Mouse (Mus musculus) fibroblast of lung, adult 2 months (primary cell): ENCODE measurements at regions not wholly inside any gene's neighbourhood (a gene's known extent, or its start where the extent isn't known, plus 50 kb on each side); places are given as distances from the start of the nearest gene placed in this dataset.
"Not testable (repeated sequence)": the region's sequence is repeated elsewhere in the genome, so short reads cannot be mapped to it uniquely, and the experiment has no call there.

Experiments
- DNase-seq: peaks from one replicate; pipeline ENCODE4 v3.0.0-alpha.2; 2011; ENCODE audit warnings: low read depth

DNA sequence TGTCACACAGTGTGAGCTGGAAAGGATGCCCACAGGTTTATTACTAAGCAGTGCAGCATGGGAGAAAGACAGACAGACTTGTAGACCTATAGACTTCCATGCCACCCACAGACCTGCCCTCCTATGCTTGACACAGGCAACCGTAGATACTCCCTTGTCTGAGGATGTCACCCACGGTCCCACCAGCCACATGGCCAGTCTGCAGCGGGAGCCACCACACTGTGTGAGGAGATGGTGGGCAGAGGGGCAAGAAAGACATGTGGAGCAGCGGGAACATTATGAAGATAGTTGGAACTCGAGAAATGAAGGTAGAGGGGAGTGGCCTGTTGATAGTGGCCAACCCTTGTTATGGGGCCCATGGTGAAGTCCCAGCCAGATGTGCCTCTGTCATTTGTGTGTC lies 244.0 kb upstream of the Tusc1 start:
- no peak for DNase-seq

DNA sequence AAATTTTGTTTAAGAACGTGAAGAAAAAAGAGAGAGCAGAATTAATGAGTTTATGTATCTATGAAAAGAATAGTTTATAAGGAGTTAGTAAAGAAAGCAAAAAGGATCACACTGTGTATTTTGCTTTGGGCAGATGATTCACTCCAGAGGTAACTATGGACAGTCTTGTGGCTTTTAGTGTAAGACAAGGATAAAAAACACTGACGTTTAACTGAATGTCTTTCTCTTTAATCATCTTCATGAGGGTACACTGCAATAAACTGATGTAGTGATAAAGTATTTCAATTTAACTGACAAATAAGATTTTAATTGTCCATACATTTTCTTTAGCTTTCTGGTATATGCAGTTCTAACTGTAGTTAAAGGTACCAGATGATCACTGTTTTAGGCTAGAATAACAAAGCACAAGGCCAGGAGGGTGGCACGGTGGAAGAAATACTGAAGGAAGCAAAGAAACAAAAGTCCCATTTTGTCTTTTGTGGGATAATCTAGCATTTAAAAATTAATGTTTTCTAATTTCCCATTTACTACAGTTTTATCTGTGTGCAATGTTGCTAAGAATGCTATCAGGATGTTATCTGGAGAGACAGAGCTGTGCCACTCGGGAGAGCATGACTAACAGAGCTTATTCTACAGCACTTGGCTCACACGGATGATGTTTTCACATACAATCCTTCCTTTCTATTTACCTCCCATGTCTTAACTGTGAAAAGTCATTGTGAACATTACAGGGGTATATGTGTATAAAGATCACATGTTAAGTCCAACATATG lies 232.4 kb upstream of the Tusc1 start:
- DNase-seq, result no peak

DNA sequence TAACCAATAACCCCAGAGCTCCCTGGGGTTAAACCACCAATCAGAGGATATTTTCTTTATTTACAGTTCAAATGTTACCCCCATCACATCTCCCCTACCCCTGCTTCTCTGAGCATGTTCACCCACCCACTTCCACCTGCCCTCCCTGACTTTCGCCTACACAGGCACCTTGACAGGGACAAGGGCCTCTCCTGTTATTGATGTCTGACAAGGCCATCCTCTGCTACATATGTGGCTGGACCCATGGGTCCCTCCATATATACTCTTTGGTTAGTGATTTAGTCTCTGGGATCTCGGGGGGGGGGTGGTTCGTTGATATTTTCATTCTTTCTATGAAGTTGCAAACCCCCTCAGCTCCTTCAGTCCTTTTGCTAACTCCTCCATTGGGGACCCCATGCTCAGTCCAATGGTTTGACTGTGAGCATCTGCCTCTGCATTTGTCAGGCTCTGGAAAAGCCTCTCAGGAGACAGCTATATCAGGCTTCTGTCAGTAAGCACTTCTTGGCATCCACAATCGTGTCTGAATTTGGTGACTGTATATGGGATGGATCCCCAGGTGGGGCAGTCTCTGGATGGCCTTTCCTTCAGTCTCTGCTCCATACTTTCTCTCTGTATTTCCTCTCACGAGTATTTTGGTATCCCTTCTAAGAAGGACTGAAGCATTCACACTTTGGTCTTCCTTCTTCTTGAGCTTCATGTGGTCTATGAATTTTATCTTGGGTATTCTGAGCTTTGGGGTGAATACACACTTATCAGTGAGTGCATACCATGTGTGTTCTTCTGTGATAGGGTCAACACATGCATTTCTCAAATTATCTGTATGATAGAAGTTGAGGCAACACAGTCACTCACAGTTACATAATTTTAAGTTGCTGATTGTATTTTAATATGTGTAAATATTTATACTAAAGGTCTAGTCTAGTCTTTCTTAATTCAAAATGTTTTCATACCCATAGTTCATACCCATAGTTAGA lies 220.8 kb upstream of the Tusc1 start:
- DNase-seq, result no peak

DNA sequence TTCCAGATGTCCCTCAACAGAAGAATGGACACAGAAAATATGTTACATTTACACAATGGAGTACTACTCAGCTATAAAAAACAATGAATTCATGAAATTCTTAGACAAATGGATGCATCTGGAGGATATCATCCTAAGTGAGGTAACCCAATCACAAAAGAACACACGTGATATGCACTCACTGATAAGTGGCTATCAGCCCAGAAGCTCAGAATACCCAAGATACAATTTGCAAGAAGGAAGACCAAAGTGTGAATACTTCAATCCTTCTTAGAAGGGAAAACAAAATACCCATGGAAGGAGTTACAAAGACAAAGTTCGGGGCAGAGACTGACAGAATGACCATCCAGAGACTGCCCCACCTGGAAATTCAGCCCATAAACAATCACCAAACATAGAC lies 219.9 kb upstream of the Tusc1 start:
- DNase-seq, result not testable (repeated sequence)

DNA sequence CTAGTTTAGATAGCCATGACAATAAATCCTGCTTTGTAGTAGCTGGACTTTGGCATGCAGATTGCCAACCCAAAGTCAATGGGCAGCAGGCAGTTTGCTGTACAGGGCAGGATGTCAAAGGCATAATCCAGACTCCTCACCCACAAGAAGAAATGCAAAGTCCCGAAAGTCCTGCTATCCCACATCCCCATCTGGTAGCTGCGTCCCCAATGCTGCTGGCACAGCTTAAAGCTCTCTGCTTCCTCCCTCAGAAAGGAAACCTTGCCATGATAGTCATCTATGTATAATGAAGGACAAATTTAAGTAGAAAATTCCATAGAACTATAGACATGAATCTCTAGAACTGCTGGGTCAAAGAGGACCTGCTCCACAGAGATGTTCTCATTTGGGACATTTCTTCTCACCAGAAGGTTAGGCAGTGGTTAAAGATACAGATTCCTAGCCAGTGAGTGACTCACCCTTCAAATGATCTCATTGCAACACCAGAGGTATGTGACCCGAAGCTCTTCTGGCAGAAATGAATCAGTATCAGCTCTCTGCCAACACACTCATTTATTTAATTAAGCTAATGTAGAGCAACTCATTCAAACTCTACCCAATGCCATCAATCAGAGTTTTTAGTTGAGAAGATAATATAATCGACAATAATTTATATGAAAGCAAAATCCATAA lies 217.3 kb upstream of the Tusc1 start:
- peak; percentile 13 for DNase-seq

DNA sequence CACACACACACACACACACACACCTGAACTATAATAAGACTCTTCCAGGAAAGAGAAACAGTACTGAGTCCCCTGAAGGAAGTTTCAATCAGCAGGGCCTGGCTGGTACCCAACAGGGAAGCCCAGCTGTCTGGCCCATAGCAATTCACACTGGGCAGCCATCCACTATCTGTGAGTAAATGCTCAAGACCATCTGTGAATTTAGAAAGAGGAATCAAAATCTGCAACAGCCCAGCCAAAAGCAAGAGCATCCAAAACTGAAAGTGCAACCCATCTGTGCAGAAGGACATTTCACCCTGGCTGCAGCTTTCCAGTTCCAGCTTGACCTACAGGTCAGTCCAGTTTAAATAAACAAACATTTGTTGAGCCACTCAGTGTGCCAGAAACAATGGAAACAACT lies 215.8 kb upstream of the Tusc1 start:
- DNase-seq, result no peak

DNA sequence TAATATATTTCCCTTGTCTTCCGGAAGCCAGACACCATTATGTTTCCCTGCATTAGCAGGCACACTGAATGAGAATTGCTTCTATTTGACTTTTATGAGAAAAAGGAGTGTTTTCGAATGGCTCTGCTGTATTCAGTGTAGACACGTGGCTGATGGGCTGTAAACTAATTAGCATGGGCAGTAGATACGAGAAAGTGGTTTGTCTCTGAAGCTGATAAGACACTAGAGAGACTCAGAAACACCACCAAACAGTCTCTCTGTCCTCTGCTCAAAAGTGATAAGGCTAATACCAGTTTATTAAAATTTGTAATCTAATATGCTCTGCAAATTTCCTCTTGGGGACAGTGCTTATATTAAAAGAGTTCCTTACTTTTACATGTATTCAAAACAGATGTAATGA lies 205.3 kb upstream of the Tusc1 start:
- DNase-seq, result no peak

DNA sequence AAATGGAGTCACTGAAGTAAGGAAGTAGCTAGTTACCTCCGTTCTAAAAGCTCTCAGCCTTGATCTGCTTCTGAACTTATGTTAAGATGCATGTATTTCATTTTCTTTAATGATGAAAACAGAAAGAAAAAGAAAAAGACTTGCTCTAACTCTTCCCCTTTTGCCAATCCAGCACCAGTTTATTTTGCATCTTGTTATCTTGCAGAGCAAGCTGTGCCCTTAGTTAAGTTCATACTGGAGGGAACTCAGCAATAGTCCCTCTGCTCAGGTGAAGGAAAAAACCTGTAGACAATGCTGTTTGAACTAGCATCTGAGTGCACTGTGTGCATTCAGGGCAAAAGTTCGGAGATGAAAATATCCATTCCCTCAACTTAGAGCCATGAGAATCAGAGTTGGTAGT lies 192.1 kb upstream of the Tusc1 start:
- no peak for DNase-seq

DNA sequence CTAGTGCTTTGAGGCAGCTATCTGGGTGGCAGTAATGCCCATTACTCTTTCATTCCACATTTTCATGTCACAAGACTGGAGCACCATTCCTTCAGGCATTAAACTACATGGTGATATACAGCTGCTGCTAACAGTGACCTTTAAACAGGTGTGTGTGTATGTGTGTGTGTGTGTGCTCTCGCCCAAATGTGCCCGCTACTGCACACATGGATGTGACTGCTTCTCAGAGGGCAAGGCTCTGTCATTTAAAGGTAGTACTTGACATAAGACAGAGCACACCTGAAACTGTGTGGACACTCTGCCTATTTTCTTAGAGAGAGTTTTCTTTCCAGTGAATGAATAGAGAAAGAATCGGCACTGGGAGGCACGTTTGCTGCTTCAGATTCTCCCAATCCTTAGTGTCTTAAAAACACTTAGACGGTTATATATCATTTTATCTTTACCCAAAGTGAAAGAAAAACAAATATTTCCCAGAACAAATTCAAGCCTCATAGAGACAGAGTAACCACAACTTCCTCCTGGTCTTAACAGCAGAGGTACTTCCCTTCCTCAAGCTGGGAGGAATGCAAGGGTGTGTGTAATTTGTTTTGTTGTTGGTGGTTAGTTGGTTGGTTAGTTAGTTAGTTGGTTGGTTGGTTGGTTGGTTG lies 185.3 kb upstream of the Tusc1 start:
- no peak for DNase-seq

DNA sequence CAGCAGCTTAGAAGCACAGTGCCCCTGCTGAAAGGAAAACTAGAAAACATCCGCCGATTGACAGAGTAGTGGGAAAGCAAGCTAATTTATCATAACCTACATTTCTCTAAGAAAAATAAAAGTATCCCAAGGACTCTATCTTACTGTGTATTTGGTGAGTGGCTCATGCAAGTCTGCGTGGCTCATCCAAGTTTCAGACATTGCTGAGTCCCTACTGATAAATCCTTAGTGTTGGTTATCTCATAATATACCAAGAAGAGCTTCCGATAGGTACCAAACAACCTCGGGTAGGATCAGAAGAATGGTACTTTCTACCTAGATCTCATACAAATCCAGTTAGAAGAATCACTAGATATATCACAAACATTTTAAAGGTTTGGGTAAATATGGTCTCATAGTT lies 183.6 kb upstream of the Tusc1 start:
- DNase-seq, result no peak

DNA sequence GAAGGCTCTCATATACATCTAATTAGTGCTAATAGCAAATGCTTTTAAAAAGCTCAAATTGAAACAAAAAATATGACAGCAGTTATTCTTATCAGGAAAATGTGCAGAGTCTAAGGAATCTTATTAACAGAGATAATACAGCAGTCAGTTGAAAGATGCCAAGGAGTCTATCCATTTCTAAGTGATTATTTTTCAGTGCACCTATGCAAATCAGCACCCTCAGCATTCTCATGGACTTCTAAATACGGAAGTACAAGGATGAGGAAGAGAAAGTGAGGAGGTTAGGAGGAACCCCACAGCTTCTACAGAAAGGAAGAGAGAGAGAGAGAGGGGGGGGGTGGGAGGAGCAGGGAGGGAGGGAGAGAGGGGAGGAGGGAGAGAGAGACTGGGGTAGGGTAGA lies 175.5 kb upstream of the Tusc1 start:
- no peak for DNase-seq

DNA sequence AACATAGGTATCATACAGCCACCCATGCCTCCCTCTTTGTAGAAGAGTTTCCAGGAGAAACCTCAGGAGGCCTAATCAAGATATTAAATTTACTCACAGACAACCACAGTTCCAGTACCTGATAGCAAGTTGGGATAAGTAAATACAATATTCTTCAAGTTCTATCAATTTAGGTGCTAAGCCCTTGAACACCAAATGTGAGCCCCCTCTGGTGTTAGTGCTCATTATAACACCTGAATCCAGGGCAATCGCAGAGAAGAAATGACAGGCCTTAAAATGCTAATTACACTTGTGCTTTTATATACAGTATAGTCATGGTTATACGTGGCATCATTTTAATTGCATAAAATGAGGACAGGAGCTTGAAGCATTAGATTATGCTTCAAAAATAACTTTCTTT lies 161.6 kb upstream of the Tusc1 start:
- DNase-seq, result no peak

DNA sequence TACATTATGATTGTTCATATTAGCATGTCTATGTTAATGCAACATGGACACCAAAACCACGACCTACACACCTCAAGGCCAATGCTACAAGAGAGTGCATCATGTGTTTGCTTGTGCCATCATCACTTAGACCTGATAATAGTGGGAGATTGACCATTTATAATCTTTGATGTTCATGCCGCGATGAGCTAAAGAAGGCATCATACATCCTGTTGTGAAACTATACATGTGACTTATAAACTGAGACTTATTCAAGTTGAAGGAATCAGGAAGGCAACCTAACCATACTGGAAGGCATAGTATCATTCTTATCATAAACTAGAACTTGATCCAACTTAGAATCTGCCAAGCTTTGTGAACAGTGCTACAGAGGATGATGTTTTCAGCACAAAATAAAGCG lies 159.0 kb upstream of the Tusc1 start:
- DNase-seq, result no peak

DNA sequence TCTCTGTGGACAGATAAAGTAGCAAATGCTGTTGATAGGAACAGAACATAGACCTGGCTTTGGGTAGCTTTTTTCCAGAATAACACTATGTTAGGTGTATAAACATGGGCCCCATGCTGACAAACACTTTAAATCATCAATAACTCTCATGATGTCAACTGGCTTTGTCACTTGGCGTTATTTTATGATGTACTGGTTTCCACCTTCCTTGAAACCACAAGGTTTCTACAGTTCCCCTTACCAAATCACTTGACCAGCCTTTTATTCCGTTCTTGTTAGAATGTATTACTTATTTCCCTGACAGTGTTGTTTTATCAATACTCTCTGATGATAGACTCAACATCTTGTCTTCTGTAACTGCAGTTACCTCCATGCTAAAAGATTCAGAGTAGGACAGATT lies 158.6 kb upstream of the Tusc1 start:
- DNase-seq, result no peak

DNA sequence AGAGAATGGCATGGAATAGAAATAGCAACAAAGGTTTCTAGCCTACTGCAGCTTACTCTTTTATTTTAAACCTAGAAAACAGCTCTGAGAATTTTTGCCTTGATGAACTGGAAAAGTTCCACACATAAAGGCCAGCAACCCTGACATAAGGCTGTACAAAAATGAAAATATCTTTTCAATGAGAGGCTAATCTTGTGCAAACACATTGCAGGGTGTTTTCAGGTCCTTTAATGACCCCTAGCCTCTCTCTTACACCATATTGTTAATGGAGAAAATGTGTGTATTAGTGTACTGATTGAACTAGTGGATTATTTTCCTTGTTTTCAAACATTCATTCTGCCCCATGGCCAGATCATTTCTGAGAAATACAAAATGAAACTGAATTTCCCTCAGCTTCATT lies 158.0 kb upstream of the Tusc1 start:
- DNase-seq, result no peak

DNA sequence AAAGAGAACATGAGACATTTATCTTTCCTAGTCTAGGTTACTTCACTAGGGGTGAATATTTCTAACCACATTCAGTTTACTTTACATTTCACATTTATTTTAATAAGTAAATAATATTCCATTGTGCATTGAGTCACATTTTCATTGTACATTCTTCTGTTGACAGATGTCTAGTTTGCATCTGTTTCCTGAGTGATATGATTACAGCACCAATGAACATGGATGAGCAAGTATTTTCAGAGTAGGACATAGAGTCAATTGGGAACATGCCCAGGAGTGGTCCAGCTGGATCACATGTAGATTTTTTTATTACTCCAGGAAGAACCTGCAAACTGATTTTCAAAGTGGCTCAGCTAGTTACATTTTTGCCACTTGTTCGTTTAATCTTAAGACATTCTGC lies 153.3 kb upstream of the Tusc1 start:
- DNase-seq, result no peak

DNA sequence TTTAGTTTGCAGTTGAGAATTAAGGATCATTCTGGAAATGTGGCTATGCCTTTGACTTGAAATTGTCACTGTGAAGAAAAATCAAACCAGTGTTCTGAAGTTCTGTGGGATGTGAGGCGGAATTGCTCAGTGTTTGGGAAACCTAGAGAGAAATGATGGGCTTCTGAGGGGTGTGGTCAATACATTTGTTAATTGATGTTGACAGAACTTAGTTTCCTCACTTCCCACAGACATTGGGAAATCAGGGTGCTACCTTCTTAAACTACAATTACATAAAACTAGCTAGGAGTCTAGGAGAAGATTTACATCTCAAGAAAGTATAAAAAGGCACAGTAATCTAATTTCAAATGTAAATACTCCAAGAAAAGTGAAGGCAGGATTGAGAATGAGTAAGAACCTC lies 151.1 kb upstream of the Tusc1 start:
- DNase-seq, result no peak

DNA sequence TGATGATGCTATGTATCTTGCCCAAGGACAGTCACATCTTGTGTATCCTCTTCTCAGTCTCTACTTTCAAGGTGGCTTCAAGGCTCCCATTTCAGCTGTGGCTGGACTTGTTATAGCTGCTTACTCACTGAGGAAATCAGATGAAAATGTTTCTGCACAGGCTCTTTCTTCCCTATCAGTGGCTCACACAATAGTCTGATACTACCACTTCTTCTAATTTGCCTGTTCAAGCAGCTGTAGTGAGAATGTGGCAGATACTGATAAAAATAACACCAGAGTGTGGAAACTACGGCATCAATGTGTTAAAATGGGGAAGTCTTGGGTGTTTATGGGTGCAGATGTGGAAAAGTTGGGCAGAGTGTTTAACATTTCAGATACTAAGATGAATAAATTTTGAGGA lies 145.9 kb upstream of the Tusc1 start:
- DNase-seq, result no peak

DNA sequence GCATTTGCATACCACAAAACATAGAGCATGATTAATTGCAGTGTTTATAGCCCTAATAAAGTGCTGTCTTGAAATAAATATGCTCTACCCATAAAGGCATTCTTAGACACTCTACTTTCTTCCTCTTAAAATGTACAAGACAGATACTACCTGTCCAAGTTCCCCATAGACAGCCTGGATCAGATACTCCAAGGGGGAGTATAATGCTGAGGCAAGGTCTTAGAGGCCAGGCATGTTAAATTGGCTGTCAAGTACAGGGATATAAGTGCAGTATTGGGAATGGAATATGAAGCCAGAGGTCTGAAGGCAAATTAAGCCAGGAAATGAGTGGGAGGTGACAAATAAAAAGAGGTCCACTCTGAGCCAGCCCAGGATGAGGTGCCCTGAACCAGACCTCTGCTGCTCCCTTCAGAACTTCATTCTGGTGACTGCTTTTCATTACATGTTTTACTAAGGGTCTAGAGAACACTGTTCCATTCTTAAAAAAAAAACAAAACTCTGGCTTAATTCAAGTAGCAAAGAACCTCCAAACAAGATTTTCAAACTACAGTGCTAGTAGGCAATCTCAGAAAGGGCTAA lies 142.0 kb upstream of the Tusc1 start:
- no peak for DNase-seq

DNA sequence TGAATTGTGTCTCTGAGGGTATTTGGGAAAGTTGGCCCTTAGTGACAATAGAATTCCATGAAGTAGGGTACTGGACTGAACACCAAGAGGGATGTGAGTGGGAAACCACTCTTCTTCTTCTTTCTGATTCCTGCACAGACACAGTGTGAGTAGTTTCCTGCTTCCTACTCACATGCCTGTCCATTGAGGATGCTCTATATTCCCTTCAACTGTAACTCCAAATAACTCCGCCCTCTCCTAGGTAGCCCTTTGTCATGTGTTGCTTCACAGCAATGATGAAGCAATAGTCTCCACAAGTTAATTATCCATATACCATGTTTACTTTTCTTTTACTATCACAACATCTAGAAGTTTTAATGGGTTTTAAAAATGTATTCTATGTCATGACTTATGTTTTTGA lies 132.7 kb upstream of the Tusc1 start:
- DNase-seq, result no peak

DNA sequence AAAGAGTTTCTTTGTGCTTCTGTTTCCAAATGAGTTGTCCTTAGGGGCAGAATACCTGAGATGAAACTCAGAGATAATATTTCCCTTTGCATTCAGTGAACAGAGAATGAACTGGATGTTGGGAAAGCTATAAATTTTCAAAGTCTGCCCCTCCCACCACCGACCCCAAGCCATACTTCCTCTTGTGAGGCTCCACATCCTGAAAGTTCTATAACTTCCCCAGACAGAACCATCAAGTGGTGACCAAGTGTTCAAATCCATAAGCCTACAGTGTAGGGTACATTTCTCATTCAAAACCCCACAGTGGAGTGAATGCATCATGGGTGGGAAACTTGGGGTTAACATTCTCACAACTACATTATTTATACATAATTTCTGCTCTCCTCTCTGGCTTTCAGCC lies 132.1 kb upstream of the Tusc1 start:
- DNase-seq, result no peak

DNA sequence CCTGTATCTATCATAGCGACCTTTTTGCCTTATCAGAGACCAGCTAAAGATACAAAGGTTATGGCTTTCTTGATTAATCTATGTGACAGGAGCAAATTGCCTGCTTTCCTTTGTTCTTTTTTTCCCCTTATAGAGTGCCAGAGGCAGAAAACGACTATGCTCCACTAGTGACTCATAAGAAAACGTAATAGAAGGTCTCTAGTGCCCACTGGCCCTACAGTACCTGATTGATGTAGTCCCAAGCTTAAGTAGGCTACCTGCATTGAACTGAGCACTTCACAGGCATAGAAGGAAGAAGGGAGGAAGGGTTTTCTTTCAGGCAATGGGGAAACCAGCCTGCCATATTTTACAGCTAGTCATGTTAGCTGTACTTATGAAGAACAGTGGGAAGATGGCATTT lies 116.0 kb upstream of the Tusc1 start:
- DNase-seq, result no peak
